Mouse (Mus musculus): Measurements from ENCODE around the gene Ldoc1.

GRCm38 (mm10) chrX:61709302-61710033 lies at the start of gene Ldoc1:
- TF ChIP-seq MAX (IDR thresholded peaks at IDR 0.05), result no peak
- TF ChIP-seq CTCF (IDR thresholded peaks at IDR 0.05; ENCODE audit: control insufficient read depth, insufficient read depth, insufficient read length), result no peak
- no peak for TF ChIP-seq USF1 (IDR thresholded peaks at IDR 0.05; ENCODE audit: low read depth)
- no peak for TF ChIP-seq MYOG (IDR thresholded peaks at IDR 0.05; ENCODE audit: control insufficient read depth, extremely low read depth, insufficient read length)
- no peak for TF ChIP-seq CEBPB (IDR thresholded peaks at IDR 0.05; ENCODE audit: low read depth)
- no peak for TF ChIP-seq MYOD1 (IDR thresholded peaks at IDR 0.05; ENCODE audit: control insufficient read depth, insufficient read length, low read depth)

Measured in C2C12 (cell line).